Mouse (Mus musculus) olfactory bulb, adult 2 months (tissue): Measurements from ENCODE around the gene Hic2. TPM values are rescaled to one million over a fixed set of nuclear protein-coding genes. Genes with fewer than 3 reads are reported as not detected.

Source experiments
- H3K27ac ChIP-seq: fragments of 200-500 bp; 2 replicates; pipeline ENCODE4 v1.5.1; 2012; ENCODE audit warnings: low read depth, low read length; ENCODE audit not compliant: insufficient read depth
- H3K4me1 ChIP-seq: fragments of 200-500 bp; 2 replicates; pipeline ENCODE4 v1.6.1; 2012; ENCODE audit warnings: low read length; ENCODE audit not compliant: control insufficient read depth, insufficient read depth
- H3K4me3 ChIP-seq: fragments of 200-500 bp; 2 replicates; pipeline ENCODE4 v1.5.1; 2012; ENCODE audit warnings: mild to moderate bottlenecking, low read depth, low read length, moderate library complexity; ENCODE audit not compliant: insufficient read depth
- CTCF ChIP-seq: fragments of 200-500 bp; IDR thresholded peaks from 2 replicates; pipeline ENCODE4 v1.5.1; 2012; ENCODE audit warnings: low read depth, mild to moderate bottlenecking, low read length, moderate library complexity; ENCODE audit not compliant: insufficient read depth
- POLR2A ChIP-seq: fragments of 200-500 bp; IDR thresholded peaks from 2 replicates; pipeline ENCODE4 v1.6.1; 2012; ENCODE audit warnings: mild to moderate bottlenecking, low read depth, low read length, moderate library complexity; ENCODE audit not compliant: insufficient read depth
- WGBS: fragments of 180-500 bp; shearing (Covaris S2); methylation state at CpG from one replicate; pipeline ENCODE4 v1.1.7; 2018; 5-methylcytosine and 5-hydroxymethylcytosine counted together
- polyA plus RNA-seq: library from polyadenylated mRNA; stranded (reverse); fragments of >200 nt; gene quantifications from 2 replicates; pipeline ENCODE4 v1.2.4, GENCODE M21; 2012; ENCODE audit warnings: low replicate concordance; ENCODE audit not compliant: missing spikeins, insufficient read depth, insufficient read length

Gene Hic2
- polyA plus RNA-seq, 1 experiment = not detected

GRCm38 (mm10) chr16:17269872-17270271, 36.5 kb downstream of the Hic2 start:
- WGBS = 92% methylated on average over 5 of the region's 5 CpGs
- TF ChIP-seq CTCF (no peak), POLR2A (no peak)

GRCm38 (mm10) chr16:17271124-17271523, 37.8 kb downstream of the Hic2 start:
- no peak overlapping the region for H3K4me3 ChIP-seq
- TF ChIP-seq POLR2A = no peak
- TF ChIP-seq CTCF = no peak
- WGBS = 81% methylated on average over 4 of the region's 4 CpGs
- H3K27ac ChIP-seq = no peak overlapping the region
- H3K4me1 ChIP-seq = no peaks in the 10 kb centered on the region

More at GRCm38 (mm10) chr16:17269872-17270271, 36.5 kb downstream of the Hic2 start:
- no peak overlapping the region for H3K4me3 ChIP-seq
- H3K27ac ChIP-seq = no peak overlapping the region
- H3K4me1 ChIP-seq = no peaks in the 10 kb centered on the region

DNA sequence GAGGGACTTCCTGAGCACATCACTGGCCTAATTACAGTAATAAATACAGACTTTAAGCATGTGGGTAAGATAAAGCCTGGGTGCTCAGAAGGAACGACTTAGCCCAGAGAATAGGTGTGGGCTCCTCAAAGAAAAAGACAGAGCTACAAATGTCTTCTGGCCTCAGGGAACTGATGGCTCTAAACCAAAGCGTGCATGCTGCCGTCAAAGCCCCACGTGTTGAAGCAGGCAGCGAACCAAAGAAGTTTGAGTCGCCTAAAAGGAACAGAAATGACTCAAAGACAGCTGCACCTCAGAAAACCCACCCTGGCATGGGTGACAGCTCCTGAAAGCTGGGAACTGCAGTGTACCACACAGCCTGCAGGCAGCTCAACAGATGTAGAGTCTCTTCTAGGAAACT, 38.5 kb downstream of the Hic2 start:
- H3K4me1 ChIP-seq = peaks cover 4% of the 10 kb centered on the region; the same call in 1 of the 2 replicates
- TF ChIP-seq CTCF (no peak), POLR2A (no peak)
- 61% methylated on average over 6 of the region's 6 CpGs for WGBS
- H3K27ac ChIP-seq = no peak overlapping the region
- H3K4me3 ChIP-seq = no peak overlapping the region

- 62% methylated on average over 7 of the region's 7 CpGs for WGBS
- TF ChIP-seq POLR2A = no peak
- TF ChIP-seq CTCF = no peak
- peak within 1 kb of the TSS; percentile 64 for H3K4me3 ChIP-seq
- H3K27ac ChIP-seq = peak within 1 kb of the TSS; percentile 93
- peaks cover 17% of the 10 kb centered on the region for H3K4me1 ChIP-seq
These were observed 42.3 kb downstream of the Hic2 start, which contains the start of gene Tmem191c for GRCm38 (mm10) chr16:17275721-17276120. Tmem191c (plus strand) TSS chr16:17276077.

GRCm38 (mm10) chr16:17276164-17277151, 43.1 kb downstream of the Hic2 start:
- Histone ChIP-seq H3K4me1 (peaks cover 17% of the 10 kb centered on the region), H3K4me3 (peak overlapping the region; percentile 64), H3K27ac (peak overlapping the region; percentile 93)
- 1% methylated on average over 62 of the region's 62 CpGs for WGBS
- TF ChIP-seq CTCF (peak; percentile 89), POLR2A (peak; percentile 34; the same call in 1 of the 2 replicates)

DNA sequence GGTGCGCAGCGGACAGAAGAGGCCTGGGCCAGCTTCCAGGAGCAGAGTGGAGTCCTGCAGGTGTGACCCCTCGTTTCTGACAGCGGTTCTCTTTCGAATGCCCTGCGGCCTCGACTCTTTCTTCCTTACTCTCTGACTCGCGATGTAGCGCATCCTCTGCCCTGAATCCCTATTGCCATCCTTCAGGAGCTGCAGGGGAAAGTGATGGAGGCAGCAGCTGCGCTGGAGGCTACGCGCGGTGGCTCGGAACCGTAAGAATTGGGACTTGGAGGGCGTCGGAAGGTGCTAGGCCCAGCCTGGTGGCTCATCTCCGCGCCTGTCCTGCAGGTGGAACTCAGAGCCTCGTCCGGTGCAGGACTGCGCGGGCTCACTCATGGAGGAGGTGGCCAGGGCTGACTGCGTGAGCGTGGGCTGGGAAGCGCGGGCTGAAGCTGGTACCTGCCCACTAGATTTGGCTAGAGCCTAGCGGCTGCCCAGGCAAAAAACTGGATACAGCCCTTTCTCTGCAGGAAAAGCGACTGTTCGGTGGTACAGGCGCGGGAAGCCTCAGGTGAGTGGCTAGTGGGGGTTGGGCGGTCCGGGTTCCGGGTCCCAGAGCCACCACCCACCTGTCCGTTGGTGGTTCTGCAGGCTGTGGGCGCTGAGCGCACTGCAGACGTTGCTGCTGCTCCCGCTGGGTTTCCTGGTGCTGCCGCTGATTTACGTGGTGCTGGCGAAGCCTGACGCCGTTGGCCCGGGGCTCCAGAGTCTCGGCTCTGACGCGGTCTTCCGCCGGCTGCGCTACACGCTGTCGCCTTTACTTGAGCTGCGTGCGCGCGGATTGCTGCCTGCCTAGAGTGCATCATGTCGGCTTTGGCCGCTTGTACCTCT, 44.2 kb downstream of the Hic2 start:
- Histone ChIP-seq H3K4me1 (peaks cover 17% of the 10 kb centered on the region), H3K27ac (peak overlapping the region; percentile 10; the same call in 1 of the 2 replicates)
- 9% methylated on average over 61 of the region's 61 CpGs for WGBS

GRCm38 (mm10) chr16:17280471-17280870, 47.1 kb downstream of the Hic2 start:
- TF ChIP-seq CTCF (no peak), POLR2A (no peak)

More for the DNA sequence above, 44.2 kb downstream of the Hic2 start:
- H3K4me3 ChIP-seq = peak overlapping the region; percentile 64
- TF ChIP-seq CTCF (no peak), POLR2A (no peak)

DNA sequence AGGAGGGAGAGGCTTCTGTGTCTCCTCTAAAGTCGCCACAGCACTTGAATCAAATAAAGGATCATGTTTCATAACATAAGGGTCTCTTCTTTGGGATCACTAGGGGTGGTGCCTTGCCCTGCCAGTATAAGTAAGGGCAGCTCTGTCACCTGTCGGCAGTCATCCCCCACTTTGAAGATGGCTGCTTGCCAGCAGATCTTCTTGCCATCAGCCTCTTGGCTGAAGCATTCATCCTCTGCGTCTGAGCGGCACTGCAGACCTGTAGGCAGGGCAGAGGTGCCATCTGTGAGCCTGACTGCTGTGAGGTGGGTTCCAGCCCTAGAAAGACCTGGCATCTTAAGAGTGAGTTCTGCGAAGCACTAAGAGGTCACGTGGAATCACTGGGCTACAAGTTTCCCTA, 49.8 kb downstream of the Hic2 start:
- Histone ChIP-seq H3K4me1 (peaks cover 2% of the 10 kb centered on the region; the same call in 1 of the 2 replicates), H3K27ac (no peak overlapping the region), H3K4me3 (no peak overlapping the region)
- 63% methylated on average over 6 of the region's 6 CpGs for WGBS
- TF ChIP-seq POLR2A (no peak), CTCF (no peak)

More at GRCm38 (mm10) chr16:17280471-17280870, 47.1 kb downstream of the Hic2 start:
- WGBS = 94% methylated on average over 11 of the region's 11 CpGs
- H3K27ac ChIP-seq = no peak overlapping the region
- peaks cover 17% of the 10 kb centered on the region for H3K4me1 ChIP-seq
- H3K4me3 ChIP-seq = no peak overlapping the region

- no peaks in the 10 kb centered on the region for H3K4me1 ChIP-seq
- H3K4me3 ChIP-seq = no peak overlapping the region
- 79% methylated on average over 2 of the region's 2 CpGs for WGBS
- no peak for TF ChIP-seq CTCF
- no peak for TF ChIP-seq POLR2A
- no peak overlapping the region for H3K27ac ChIP-seq
These were observed 53.7 kb downstream of the Hic2 start for GRCm38 (mm10) chr16:17287103-17287502.
